Mouse (Mus musculus) stomach, postnatal 0 days (tissue): ENCODE results near the gene Tmprss6.

ENCODE experiments used
- CTCF ChIP-seq: IDR thresholded peaks from 2 replicates; pipeline ENCODE4 v1.5.1; 2016; ENCODE audit warnings: antibody characterized with exemption, low read depth, mild to moderate bottlenecking, moderate library complexity
- EP300 ChIP-seq: optimal IDR thresholded peaks from 2 replicates; pipeline ENCODE3; 2016; ENCODE audit warnings: antibody characterized with exemption

DNA sequence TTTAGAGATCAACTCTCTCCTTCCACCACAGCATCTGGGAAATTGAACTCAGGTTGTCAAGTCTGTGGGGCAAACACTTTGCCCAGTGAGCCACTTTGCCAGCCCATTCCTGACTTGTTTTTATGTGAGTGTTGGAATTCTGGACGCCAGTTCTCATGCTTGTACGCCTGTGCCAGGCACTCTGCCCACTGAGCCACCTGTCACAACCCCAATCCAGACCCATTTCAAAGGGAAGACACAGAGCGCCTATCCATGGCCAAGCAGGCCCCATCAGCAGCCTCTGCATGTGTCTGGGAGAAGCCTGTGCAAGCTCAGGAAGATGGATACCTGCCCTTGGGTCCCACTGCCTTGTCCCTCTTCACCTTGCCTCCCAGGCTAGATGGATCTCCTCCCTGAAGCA is 22.9 kb upstream of the Tmprss6 start:
- no peak for TF ChIP-seq CTCF
- TF ChIP-seq EP300 = no peak
